Mouse (Mus musculus): ENCODE data around the gene Slc2a13. TPM values are rescaled to one million over a fixed set of nuclear protein-coding genes. Genes with fewer than 3 reads are reported as not detected.

Slc2a13 gene
- polyA plus RNA-seq (2012; ENCODE audit: insufficient read depth, insufficient read length, low replicate concordance, missing spikeins), result not detected in 2 replicates

DNA sequence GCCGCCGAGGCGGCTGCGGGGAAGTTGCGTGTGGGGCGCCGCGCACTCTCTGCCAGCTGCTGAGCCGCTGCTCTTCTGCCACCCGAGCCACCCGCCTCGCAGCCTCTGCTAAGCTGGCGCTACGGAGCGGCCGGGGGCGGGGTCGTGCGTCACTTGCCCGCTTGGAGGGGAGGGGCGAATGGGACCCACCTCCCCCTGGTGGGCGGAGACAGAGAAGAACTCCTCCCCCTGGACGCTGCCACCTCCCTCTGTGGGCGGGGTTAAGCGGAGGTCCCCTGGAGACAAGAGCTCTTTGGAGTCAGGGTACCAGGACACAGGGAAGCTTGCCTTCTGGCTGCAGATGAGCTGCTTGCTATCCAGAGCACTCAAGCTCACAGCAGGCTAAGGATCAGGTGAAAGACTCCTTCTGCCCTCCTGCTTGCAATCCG lies at the start of gene Slc2a13:
Gene Slc2a13 (minus strand): TSS at position 151 of the 428 bp plus-strand sequence.
- Histone ChIP-seq H3K4me1 (ENCODE audit: control insufficient read depth, insufficient read depth, low read length) (peaks cover 3% of the 10 kb centered on the region; the same call in 1 of the 2 replicates), H3K4me3 (ENCODE audit: insufficient read depth, low read depth, low read length) (peak within 1 kb of the TSS; percentile 74), H3K27ac (ENCODE audit: insufficient read depth, low read depth, low read length) (peak within 1 kb of the TSS; percentile 8; the same call in 1 of the 2 replicates)
- under 1% methylated on average over 26 of the region's 26 CpGs for WGBS
- TF ChIP-seq POLR2A (IDR thresholded peaks at IDR 0.05; ENCODE audit: insufficient read depth, low read depth, low read length) (peak; percentile 94), CTCF (IDR thresholded peaks at IDR 0.05; ENCODE audit: insufficient read depth, low read depth, low read length) (no peak)

DNA sequence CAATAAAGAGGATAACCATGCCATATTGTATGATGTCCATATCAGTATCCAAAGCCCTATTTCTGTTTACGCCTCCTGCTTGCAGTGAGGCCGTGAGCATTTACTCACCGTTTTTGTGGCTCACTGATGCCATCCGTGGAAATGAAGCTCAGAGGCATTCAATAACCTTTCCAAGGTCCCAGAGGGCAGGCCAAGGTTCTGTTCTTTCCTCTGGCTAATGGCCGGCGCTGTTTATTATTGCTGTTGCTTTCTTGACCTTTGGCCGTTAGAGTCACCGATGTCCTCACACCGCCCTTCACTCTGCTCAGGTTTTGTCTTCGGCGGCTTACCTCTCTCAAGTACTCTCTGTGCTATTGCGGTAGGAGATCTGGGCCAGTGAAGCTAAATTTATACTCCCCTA lies 43.0 kb upstream of the Slc2a13 start:
- H3K27ac ChIP-seq (ENCODE audit: insufficient read depth, low read depth, low read length), result no peak overlapping the region
- no peak overlapping the region for H3K4me3 ChIP-seq (ENCODE audit: insufficient read depth, low read depth, low read length)
- 90% methylated on average over 12 of the region's 12 CpGs for WGBS
- 0 out of 2 replicates have a peak, but pooled peaks cover 3% of the 10 kb centered on the region for H3K4me1 ChIP-seq (ENCODE audit: control insufficient read depth, insufficient read depth, low read length)
- TF ChIP-seq CTCF (IDR thresholded peaks at IDR 0.05; ENCODE audit: insufficient read depth, low read depth, low read length) (no peak), POLR2A (IDR thresholded peaks at IDR 0.05; ENCODE audit: insufficient read depth, low read depth, low read length) (no peak)

DNA sequence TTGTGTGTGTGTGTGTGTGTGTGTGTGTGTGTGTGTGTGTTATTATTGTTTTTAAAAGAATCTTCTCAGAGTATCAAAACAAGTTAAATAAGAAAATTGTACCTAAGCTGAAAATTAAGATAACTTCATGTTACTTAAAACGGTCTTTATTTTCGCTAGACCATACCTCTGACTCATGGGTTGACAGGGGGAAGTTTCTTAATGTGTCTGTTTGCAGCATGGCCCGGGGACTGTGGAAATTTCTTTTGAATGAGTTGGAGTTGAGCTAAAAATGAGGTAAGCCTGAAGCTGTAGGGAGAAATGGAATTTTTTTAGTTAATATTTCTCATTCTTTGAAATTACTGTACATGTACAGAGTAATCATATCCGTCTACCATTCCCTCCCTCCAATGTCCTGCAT lies 42.5 kb upstream of the Slc2a13 start:
- TF ChIP-seq POLR2A (IDR thresholded peaks at IDR 0.05; ENCODE audit: insufficient read depth, low read depth, low read length), result no peak
- no peak for TF ChIP-seq CTCF (IDR thresholded peaks at IDR 0.05; ENCODE audit: insufficient read depth, low read depth, low read length)
- 66% methylated on average over 4 of the region's 4 CpGs for WGBS
- no peak overlapping the region for H3K27ac ChIP-seq (ENCODE audit: insufficient read depth, low read depth, low read length)
- H3K4me3 ChIP-seq (ENCODE audit: insufficient read depth, low read depth, low read length), result no peak overlapping the region
- H3K4me1 ChIP-seq (ENCODE audit: control insufficient read depth, insufficient read depth, low read length), result 0 out of 2 replicates have a peak, but pooled peaks cover 3% of the 10 kb centered on the region

DNA sequence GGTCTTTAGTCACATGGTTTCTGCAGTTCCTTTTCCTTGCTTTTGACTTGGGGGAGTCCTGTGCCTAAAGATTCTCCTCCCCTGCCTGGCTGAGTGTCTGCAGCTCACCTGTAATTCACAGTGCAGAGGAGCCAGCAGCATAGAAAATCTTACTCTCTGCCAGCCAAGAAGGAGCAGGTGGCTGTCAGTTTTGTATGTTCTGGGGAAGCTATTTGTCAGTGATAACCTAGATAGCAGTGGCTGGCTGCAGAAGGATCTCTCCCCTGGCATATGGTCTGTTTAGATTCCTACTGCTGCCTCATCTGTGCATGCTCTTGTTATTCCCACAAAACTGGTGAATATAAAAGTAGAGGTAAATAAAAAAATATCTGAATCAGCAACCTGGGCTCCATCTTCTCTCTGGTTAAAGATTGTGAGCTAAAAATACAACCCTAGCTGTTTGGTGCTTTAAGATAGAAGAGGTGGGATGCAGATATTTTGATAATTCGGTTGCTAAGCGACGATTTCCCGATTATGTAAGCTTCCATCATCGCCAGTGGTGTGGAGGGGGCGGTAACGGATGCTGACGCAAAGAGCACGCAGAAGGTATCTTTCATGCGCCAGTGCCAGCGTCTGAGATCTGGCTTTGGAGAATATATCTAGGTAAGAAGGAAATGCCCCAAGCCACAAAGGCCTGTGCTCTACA lies 41.1 kb upstream of the Slc2a13 start:
- Histone ChIP-seq H3K27ac (ENCODE audit: insufficient read depth, low read depth, low read length) (peak overlapping the region; percentile 10; the same call in 1 of the 2 replicates), H3K4me1 (ENCODE audit: control insufficient read depth, insufficient read depth, low read length) (0 out of 2 replicates have a peak, but pooled peaks cover 3% of the 10 kb centered on the region), H3K4me3 (ENCODE audit: insufficient read depth, low read depth, low read length) (no peak overlapping the region)
- TF ChIP-seq CTCF (IDR thresholded peaks at IDR 0.05; ENCODE audit: insufficient read depth, low read depth, low read length) (no peak), POLR2A (IDR thresholded peaks at IDR 0.05; ENCODE audit: insufficient read depth, low read depth, low read length) (no peak)
- whole genome bisulfite sequencing, result 52% methylated on average over 11 of the region's 11 CpGs

DNA sequence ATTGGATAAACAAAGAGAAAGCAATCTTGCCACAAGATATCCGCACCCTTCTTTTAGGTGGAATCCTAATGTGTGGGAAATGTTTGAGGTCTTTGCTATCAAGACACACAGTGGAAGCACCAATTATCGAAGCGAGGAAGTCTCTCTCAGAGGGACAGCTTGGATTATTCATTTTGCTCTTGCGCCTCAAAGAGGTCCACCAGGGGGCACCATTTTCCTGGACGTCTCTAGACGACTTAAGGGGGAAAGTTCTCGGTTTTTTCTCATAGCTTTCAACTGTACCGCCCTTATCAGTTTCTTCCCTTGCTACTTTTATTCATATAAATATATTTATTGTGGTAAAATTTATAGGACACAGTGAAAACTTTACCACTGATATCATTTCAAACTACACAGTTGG lies 36.7 kb upstream of the Slc2a13 start:
- no peak overlapping the region for H3K27ac ChIP-seq (ENCODE audit: insufficient read depth, low read depth, low read length)
- no peak overlapping the region for H3K4me3 ChIP-seq (ENCODE audit: insufficient read depth, low read depth, low read length)
- no peaks in the 10 kb centered on the region for H3K4me1 ChIP-seq (ENCODE audit: control insufficient read depth, insufficient read depth, low read length)
- TF ChIP-seq CTCF (IDR thresholded peaks at IDR 0.05; ENCODE audit: insufficient read depth, low read depth, low read length) (no peak), POLR2A (IDR thresholded peaks at IDR 0.05; ENCODE audit: insufficient read depth, low read depth, low read length) (no peak)
- 17% methylated on average over 8 of the region's 8 CpGs for WGBS

DNA sequence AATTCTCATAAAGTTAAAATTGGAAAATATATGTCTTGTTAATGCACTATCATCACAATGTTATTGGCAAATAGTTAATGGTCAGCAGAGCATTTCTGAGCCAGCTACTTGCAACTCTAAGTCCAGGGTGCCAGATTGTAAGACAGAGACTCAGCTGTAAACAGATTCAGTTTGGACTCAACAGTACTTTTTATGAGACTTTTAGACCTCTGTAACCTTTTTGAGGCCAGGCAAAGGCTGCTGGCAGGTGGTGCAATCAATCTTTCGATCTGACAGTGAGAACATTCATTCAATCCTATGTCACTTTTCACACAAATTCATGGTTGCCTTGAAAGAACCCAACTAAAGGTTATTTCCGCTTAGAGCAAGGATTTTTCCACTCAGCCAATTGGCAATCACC lies 35.8 kb upstream of the Slc2a13 start:
- Histone ChIP-seq H3K4me1 (ENCODE audit: control insufficient read depth, insufficient read depth, low read length) (no peaks in the 10 kb centered on the region), H3K27ac (ENCODE audit: insufficient read depth, low read depth, low read length) (no peak overlapping the region), H3K4me3 (ENCODE audit: insufficient read depth, low read depth, low read length) (no peak overlapping the region)
- TF ChIP-seq POLR2A (IDR thresholded peaks at IDR 0.05; ENCODE audit: insufficient read depth, low read depth, low read length) (no peak), CTCF (IDR thresholded peaks at IDR 0.05; ENCODE audit: insufficient read depth, low read depth, low read length) (no peak)
- 80% methylated on average over 2 of the region's 2 CpGs for whole genome bisulfite sequencing

DNA sequence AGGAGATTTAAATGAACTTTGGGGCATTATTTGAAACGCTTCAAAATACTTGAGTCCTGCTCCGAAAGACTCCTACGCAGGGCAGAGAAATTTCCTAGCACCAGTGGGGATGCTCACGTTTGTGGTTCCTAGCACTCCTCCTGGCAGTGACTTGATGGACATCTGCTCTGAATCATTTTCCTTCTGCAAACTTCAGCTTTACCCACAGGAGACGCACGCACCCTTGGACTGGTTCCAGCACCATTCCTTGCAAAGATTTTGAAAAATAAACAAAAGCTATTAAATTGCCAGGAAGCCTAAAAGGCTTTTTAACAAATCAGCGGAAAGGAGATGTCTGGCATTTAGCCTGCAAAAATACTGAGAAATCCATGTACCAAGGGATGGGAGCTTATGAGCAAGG lies 28.1 kb upstream of the Slc2a13 start:
- TF ChIP-seq CTCF (IDR thresholded peaks at IDR 0.05; ENCODE audit: insufficient read depth, low read depth, low read length), result no peak
- TF ChIP-seq POLR2A (IDR thresholded peaks at IDR 0.05; ENCODE audit: insufficient read depth, low read depth, low read length), result no peak
- 68% methylated on average over 7 of the region's 7 CpGs for WGBS
- H3K4me1 ChIP-seq (ENCODE audit: control insufficient read depth, insufficient read depth, low read length), result no peaks in the 10 kb centered on the region
- no peak overlapping the region for H3K27ac ChIP-seq (ENCODE audit: insufficient read depth, low read depth, low read length)
- H3K4me3 ChIP-seq (ENCODE audit: insufficient read depth, low read depth, low read length), result no peak overlapping the region

DNA sequence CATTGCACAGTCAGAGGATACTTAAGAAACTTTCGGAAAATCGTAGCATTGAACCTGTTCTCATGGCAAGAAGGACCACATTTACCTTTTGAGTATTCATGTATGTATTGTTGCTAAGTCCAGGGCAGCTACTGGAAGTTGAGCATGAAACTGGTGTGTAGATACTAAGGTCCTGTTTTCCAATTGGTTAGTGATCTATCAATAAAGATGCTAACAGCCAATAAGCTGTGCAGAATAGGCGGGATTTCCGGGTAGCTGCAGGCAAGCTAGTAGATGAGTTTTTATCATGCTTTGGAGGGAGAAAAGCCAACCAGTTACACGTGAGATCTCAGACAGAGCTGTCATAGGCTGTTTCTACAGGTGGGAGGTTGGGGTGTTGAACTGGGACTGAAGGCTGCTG lies 24.2 kb upstream of the Slc2a13 start:
- H3K27ac ChIP-seq (ENCODE audit: insufficient read depth, low read depth, low read length), result no peak overlapping the region
- no peaks in the 10 kb centered on the region for H3K4me1 ChIP-seq (ENCODE audit: control insufficient read depth, insufficient read depth, low read length)
- 89% methylated on average over 5 of the region's 5 CpGs for WGBS
- no peak overlapping the region for H3K4me3 ChIP-seq (ENCODE audit: insufficient read depth, low read depth, low read length)
- TF ChIP-seq POLR2A (IDR thresholded peaks at IDR 0.05; ENCODE audit: insufficient read depth, low read depth, low read length) (no peak), CTCF (IDR thresholded peaks at IDR 0.05; ENCODE audit: insufficient read depth, low read depth, low read length) (no peak)

DNA sequence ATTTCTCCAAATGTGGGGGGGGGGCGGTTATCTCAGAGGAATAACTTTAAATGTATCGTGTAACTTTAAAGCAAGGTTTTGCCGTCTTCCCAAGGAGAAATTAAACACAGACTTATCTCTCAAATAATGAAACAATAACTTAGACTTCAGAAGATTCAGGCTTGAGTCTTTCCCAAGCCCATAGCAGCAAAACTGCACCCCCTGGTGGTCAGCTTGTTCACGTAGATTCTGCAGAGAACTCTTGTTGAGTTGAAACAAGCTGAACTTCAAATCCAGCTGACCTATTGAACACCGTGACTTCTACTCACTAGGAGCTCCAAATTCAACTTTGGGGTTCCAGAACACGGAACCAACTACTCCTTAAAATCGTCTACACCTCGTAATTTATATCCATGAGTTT lies 1.4 kb upstream of the Slc2a13 start:
- TF ChIP-seq CTCF (IDR thresholded peaks at IDR 0.05; ENCODE audit: insufficient read depth, low read depth, low read length) (no peak), POLR2A (IDR thresholded peaks at IDR 0.05; ENCODE audit: insufficient read depth, low read depth, low read length) (no peak)
- WGBS, result 20% methylated on average over 8 of the region's 8 CpGs

More for the DNA sequence above, 1.4 kb upstream of the Slc2a13 start:
- H3K4me3 ChIP-seq (ENCODE audit: insufficient read depth, low read depth, low read length), result no peak overlapping the region
- no peak overlapping the region for H3K27ac ChIP-seq (ENCODE audit: insufficient read depth, low read depth, low read length)
- peaks cover 3% of the 10 kb centered on the region; the same call in 1 of the 2 replicates for H3K4me1 ChIP-seq (ENCODE audit: control insufficient read depth, insufficient read depth, low read length)

Measured in olfactory bulb, adult 2 months (tissue).